Mouse (Mus musculus): ENCODE data around the gene Tle3. TPM values are rescaled to one million over a fixed set of nuclear protein-coding genes. Genes with fewer than 3 reads are reported as not detected.

Tle3 gene
- polyA plus RNA-seq, 2 experiments = 2.9 to 4.6 TPM

DNA sequence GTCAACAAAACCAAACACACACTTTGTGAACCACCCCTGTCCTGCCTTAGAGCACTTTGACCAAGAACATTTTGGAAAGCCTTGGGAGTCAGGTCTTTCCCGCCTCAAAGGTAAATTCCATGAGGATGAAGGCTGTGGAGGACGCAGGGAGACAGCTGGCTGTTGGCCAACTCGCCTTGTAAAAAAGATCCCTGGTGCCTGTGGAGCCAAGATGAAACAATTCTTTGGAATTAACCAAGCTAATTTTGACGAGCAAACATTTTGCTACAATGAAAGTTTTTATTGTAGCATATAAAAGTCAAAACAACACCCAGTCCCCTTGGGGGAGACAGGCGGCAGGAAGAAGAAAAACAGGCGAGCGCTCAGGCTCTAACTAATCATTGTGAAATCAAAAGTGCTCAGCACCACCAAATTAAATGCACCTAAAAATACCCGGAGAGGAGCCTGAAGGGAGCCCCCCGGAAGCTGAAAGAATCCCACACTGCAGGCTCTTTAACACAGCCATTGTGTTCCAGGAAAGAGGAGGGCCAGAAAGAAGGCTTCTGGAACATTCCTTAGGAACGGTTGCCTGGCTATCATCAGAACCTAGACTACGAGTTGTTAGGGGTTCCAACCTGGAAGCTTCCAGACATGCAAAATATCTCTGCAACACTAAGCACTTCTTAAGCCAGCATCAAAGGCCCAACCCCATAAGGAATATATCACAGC, 69.2 kb downstream of the Tle3 start:
- ATAC-seq (ENCODE audit: insufficient read depth) (no peak), DNase-seq (ENCODE audit: low read depth in 3 of 3, low spot score in 3 of 3) (no peak)
- WGBS (ENCODE audit: insufficient replicate concordance) = 53% methylated on average over 11 of the region's 11 CpGs
- H3K4me3 ChIP-seq (ENCODE audit: insufficient read depth in 1 of 2, low read depth in 2 of 2, low read length in 2 of 2) = no peak overlapping the region
- H3K36me3 ChIP-seq (replicated peaks; ENCODE audit: control insufficient read depth, insufficient read depth, low read depth) = no peaks in the 10 kb centered on the region
- no peak overlapping the region for H3K27ac ChIP-seq
- H3K27me3 ChIP-seq (ENCODE audit: control insufficient read depth, insufficient read depth, low read length) = no peaks in the 10 kb centered on the region
- no peaks in the 10 kb centered on the region for H3K9me3 ChIP-seq (ENCODE audit: control insufficient read depth, low read length)
- TF ChIP-seq CTCF (IDR thresholded peaks at IDR 0.05; ENCODE audit: low read depth) = no peak
- no peak for TF ChIP-seq EP300 (IDR thresholded peaks at IDR 0.05; ENCODE audit: low read depth)
- no peak overlapping the region for H3K4me2 ChIP-seq (ENCODE audit: low read depth)
- no peak overlapping the region for H3K9ac ChIP-seq (replicated peaks)
- H3K4me1 ChIP-seq (replicated peaks; ENCODE audit: control insufficient read depth in 2 of 2, insufficient read depth in 2 of 2, low read length in 1 of 2) = no peaks in the 10 kb centered on the region

DNA sequence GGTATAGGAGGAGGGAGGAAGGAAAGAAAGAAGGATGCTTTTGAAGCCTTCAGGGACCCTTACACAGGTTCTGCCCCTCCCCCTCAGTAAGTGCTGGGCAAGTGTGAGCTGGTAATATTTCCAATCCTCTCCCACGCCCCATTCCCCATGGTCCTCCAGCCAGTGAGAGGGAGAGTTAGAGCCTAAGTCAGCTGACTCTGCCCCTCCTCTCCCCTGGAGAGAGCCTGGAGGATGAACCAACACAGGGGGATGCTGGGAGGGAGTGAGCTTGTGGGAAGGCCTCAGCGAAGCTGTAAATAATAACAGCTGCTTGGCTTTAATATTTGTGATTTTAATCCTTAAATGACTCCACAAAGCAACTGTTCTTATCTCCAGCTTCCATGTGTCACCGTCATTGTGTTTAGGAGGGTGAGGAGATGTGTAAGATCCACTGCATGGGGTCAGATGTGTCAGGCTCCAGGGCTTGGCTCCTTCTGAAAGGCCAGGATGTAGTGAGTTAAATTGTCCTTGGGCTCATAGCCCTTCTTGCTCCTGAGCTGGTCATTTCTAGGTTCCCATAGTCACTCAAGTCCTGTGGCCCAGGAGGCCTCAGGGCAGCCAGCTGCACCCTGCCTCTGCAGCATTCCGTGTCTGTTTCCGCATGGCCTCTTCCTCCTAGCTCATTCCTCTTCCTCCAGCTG, 70.9 kb downstream of the Tle3 start:
- WGBS (ENCODE audit: insufficient replicate concordance) = 34% methylated on average over 5 of the region's 5 CpGs
- Histone ChIP-seq H3K4me1 (replicated peaks; ENCODE audit: control insufficient read depth in 2 of 2, insufficient read depth in 2 of 2, low read length in 1 of 2) (no peaks in the 10 kb centered on the region), H3K36me3 (replicated peaks; ENCODE audit: control insufficient read depth, insufficient read depth, low read depth) (no peaks in the 10 kb centered on the region), H3K9ac (replicated peaks) (no peak overlapping the region), H3K4me3 (ENCODE audit: insufficient read depth in 1 of 2, low read depth in 2 of 2, low read length in 2 of 2) (no peak overlapping the region), H3K9me3 (ENCODE audit: control insufficient read depth, low read length) (no peaks in the 10 kb centered on the region), H3K27ac (no peak overlapping the region), H3K4me2 (ENCODE audit: low read depth) (no peak overlapping the region), H3K27me3 (ENCODE audit: control insufficient read depth, insufficient read depth, low read length) (no peaks in the 10 kb centered on the region; the same call in 1 of the 2 replicates)
- no peak for DNase-seq (ENCODE audit: low read depth in 3 of 3, low spot score in 3 of 3)
- TF ChIP-seq EP300 (IDR thresholded peaks at IDR 0.05; ENCODE audit: low read depth) = no peak
- ATAC-seq (ENCODE audit: insufficient read depth) = no peak

- no peak for ATAC-seq (ENCODE audit: insufficient read depth)
Observed at GRCm38 (mm10) chr9:61445151-61445550, 73.0 kb downstream of the Tle3 start.

GRCm38 (mm10) chr9:61445711-61446222, 73.6 kb downstream of the Tle3 start:
- Histone ChIP-seq H3K36me3 (replicated peaks; ENCODE audit: control insufficient read depth, insufficient read depth, low read depth) (no peaks in the 10 kb centered on the region), H3K9ac (replicated peaks) (no peak overlapping the region), H3K4me1 (replicated peaks; ENCODE audit: control insufficient read depth in 2 of 2, insufficient read depth in 2 of 2, low read length in 1 of 2) (no peaks in the 10 kb centered on the region), H3K27me3 (ENCODE audit: control insufficient read depth, insufficient read depth, low read length) (no peaks in the 10 kb centered on the region; the same call in 1 of the 2 replicates), H3K4me3 (ENCODE audit: insufficient read depth in 1 of 2, low read depth in 2 of 2, low read length in 2 of 2) (no peak overlapping the region), H3K27ac (no peak overlapping the region), H3K9me3 (ENCODE audit: control insufficient read depth, low read length) (no peaks in the 10 kb centered on the region), H3K4me2 (ENCODE audit: low read depth) (no peak overlapping the region)
- no peak for DNase-seq (ENCODE audit: low read depth in 3 of 3, low spot score in 3 of 3)
- 14% methylated on average over 5 of the region's 5 CpGs for WGBS (ENCODE audit: insufficient replicate concordance)
- no peak for TF ChIP-seq EP300 (IDR thresholded peaks at IDR 0.05; ENCODE audit: low read depth)
- TF ChIP-seq CTCF (IDR thresholded peaks at IDR 0.05; ENCODE audit: low read depth) = no peak
- no peak for ATAC-seq (ENCODE audit: insufficient read depth)

More at GRCm38 (mm10) chr9:61445151-61445550, 73.0 kb downstream of the Tle3 start:
- no peak overlapping the region for H3K4me3 ChIP-seq (ENCODE audit: insufficient read depth in 1 of 2, low read depth in 2 of 2, low read length in 2 of 2)
- no peak for TF ChIP-seq CTCF (IDR thresholded peaks at IDR 0.05; ENCODE audit: low read depth)
- TF ChIP-seq EP300 (IDR thresholded peaks at IDR 0.05; ENCODE audit: low read depth) = no peak
- no peak overlapping the region for H3K27ac ChIP-seq
- H3K9me3 ChIP-seq (ENCODE audit: control insufficient read depth, low read length) = no peaks in the 10 kb centered on the region
- H3K4me1 ChIP-seq (replicated peaks; ENCODE audit: control insufficient read depth in 2 of 2, insufficient read depth in 2 of 2, low read length in 1 of 2) = no peaks in the 10 kb centered on the region
- no peaks in the 10 kb centered on the region; the same call in 1 of the 2 replicates for H3K27me3 ChIP-seq (ENCODE audit: control insufficient read depth, insufficient read depth, low read length)
- no peak for DNase-seq (ENCODE audit: low read depth in 3 of 3, low spot score in 3 of 3)
- no peak overlapping the region for H3K9ac ChIP-seq (replicated peaks)
- no peak overlapping the region for H3K4me2 ChIP-seq (ENCODE audit: low read depth)
- 36% methylated on average over 2 of the region's 2 CpGs for WGBS (ENCODE audit: insufficient replicate concordance)
- no peaks in the 10 kb centered on the region for H3K36me3 ChIP-seq (replicated peaks; ENCODE audit: control insufficient read depth, insufficient read depth, low read depth)

- H3K4me2 ChIP-seq (ENCODE audit: low read depth) = no peak overlapping the region
- no peak overlapping the region for H3K4me3 ChIP-seq (ENCODE audit: insufficient read depth in 1 of 2, low read depth in 2 of 2, low read length in 2 of 2)
- no peaks in the 10 kb centered on the region for H3K9me3 ChIP-seq (ENCODE audit: control insufficient read depth, low read length)
- TF ChIP-seq CTCF (IDR thresholded peaks at IDR 0.05; ENCODE audit: low read depth) (no peak), EP300 (IDR thresholded peaks at IDR 0.05; ENCODE audit: low read depth) (no peak)
- no peak overlapping the region for H3K9ac ChIP-seq (replicated peaks)
- 47% methylated on average over 2 of the region's 2 CpGs for WGBS (ENCODE audit: insufficient replicate concordance)
- no peaks in the 10 kb centered on the region; the same call in 1 of the 2 replicates for H3K27me3 ChIP-seq (ENCODE audit: control insufficient read depth, insufficient read depth, low read length)
- no peak for DNase-seq (ENCODE audit: low read depth in 3 of 3, low spot score in 3 of 3)
- no peaks in the 10 kb centered on the region for H3K4me1 ChIP-seq (replicated peaks; ENCODE audit: control insufficient read depth in 2 of 2, insufficient read depth in 2 of 2, low read length in 1 of 2)
- ATAC-seq (ENCODE audit: insufficient read depth) = no peak
- H3K27ac ChIP-seq = no peak overlapping the region
- no peaks in the 10 kb centered on the region for H3K36me3 ChIP-seq (replicated peaks; ENCODE audit: control insufficient read depth, insufficient read depth, low read depth)
Observed at GRCm38 (mm10) chr9:61446965-61447364, 74.8 kb downstream of the Tle3 start.

Data from liver, embryonic 14.5 days (tissue).